Mouse (Mus musculus) erythroblast, embryonic 14.5 days (primary cell): ENCODE data around the gene Sult4a1.

Source experiments
- GATA1 ChIP-seq: IDR thresholded peaks from 2 replicates; pipeline ENCODE4 v1.6.1; 2012; ENCODE audit warnings: low read length, inconsistent platforms, mixed read lengths
- TAL1 ChIP-seq: IDR thresholded peaks from 3 replicates; pipeline ENCODE4 v1.6.1; 2012; ENCODE audit warnings: low read length, inconsistent platforms, mixed read lengths

- TF ChIP-seq GATA1, result no peak
- TF ChIP-seq TAL1, result no peak
Observed at GRCm38 (mm10) chr15:84073911-84074704, 31.4 kb downstream of the Sult4a1 start.
